Mouse (Mus musculus) forebrain, embryonic 11.5 days (tissue): ENCODE measurements around the gene Tbx19. TPM values are rescaled to one million over a fixed set of nuclear protein-coding genes. Genes with fewer than 3 reads are reported as not detected.

Experiments used
- ATAC-seq: fragments of 200-750 bp; cut with Nextera tagmentation; replicated peaks from 2 replicates; pipeline ENCODE4 v1.8.0; 2017; ENCODE audit warnings: moderate TSS enrichment; ENCODE audit not compliant: low FRiP score
- DNase-seq: peaks from one replicate; pipeline ENCODE4 v3.0.0-alpha.2; 2017; ENCODE audit warnings: low spot score
- H3K27ac ChIP-seq: fragments of 300-500 bp; sonication (generic); 2 replicates; pipeline ENCODE4 v1.5.1; 2014; ENCODE audit warnings: low read depth, low read length
- H3K27me3 ChIP-seq: fragments of 300-500 bp; sonication (generic); 2 replicates; pipeline ENCODE4 v1.6.1; 2014; ENCODE audit warnings: mild to moderate bottlenecking, low read length, mixed read lengths; ENCODE audit not compliant: control insufficient read depth, insufficient read depth
- H3K36me3 ChIP-seq: fragments of 300-500 bp; sonication (generic); 2 replicates; pipeline ENCODE4 v1.6.1; 2014; ENCODE audit warnings: mild to moderate bottlenecking, low read length, moderate library complexity, mixed read lengths; ENCODE audit not compliant: control insufficient read depth, insufficient read depth
- H3K4me1 ChIP-seq: fragments of 300-500 bp; sonication (generic); replicated peaks from 2 replicates; pipeline ENCODE4 v1.6.1; 2014; ENCODE audit warnings: low read length, mixed read lengths; ENCODE audit not compliant: control insufficient read depth, insufficient read depth
- H3K4me2 ChIP-seq: fragments of 300-500 bp; sonication (generic); 2 replicates; pipeline ENCODE4 v1.6.1; 2014; ENCODE audit warnings: low read depth, mild to moderate bottlenecking, low read length, moderate library complexity, mixed read lengths; ENCODE audit not compliant: severe bottlenecking
- H3K4me3 ChIP-seq: fragments of 300-500 bp; sonication (generic); 2 replicates; pipeline ENCODE4 v1.5.1; 2014; ENCODE audit warnings: low read depth, low read length
- H3K9ac ChIP-seq: fragments of 300-500 bp; sonication (generic); 2 replicates; pipeline ENCODE4 v1.6.1; 2014; ENCODE audit warnings: low read length
- H3K9me3 ChIP-seq: fragments of 300-500 bp; sonication (generic); 2 replicates; pipeline ENCODE4 v1.6.1; 2016; ENCODE audit warnings: low read length, mixed read lengths; ENCODE audit not compliant: control insufficient read depth
- WGBS: fragments of 180-500 bp; shearing (Covaris S2); extraction: QIAGEN DNeasy Blood & Tissue Kit; methylation state at CpG from one replicate; pipeline ENCODE4 v1.1.7; 2014; 5-methylcytosine and 5-hydroxymethylcytosine counted together
- polyA plus RNA-seq: library from polyadenylated mRNA; unstranded; fragments of >200 nt; fragmentation: Nextera tagmentation; extraction: Ambion mirVana; gene quantifications from 2 replicates; pipeline ENCODE4 v1.2.1, GENCODE M21; 2014

Gene Tbx19
- polyA plus RNA-seq, 1 experiment from 2014 or later = not detected

- no peak overlapping the region for H3K4me3 ChIP-seq
- H3K36me3 ChIP-seq = no peaks in the 10 kb centered on the region
- H3K4me1 ChIP-seq = no peaks in the 10 kb centered on the region
- no peak overlapping the region for H3K9ac ChIP-seq
- no peak overlapping the region for H3K4me2 ChIP-seq
- DNase-seq (no peak), ATAC-seq (no peak)
- no peaks in the 10 kb centered on the region for H3K9me3 ChIP-seq
- no peak overlapping the region for H3K27ac ChIP-seq
- H3K27me3 ChIP-seq = no peaks in the 10 kb centered on the region
- 57% methylated on average over 6 of the region's 9 CpGs for WGBS
Observed at GRCm38 (mm10) chr1:165174059-165174616, 13.6 kb upstream of the Tbx19 start.

GRCm38 (mm10) chr1:165171277-165171676 is 10.7 kb upstream of the Tbx19 start:
- H3K4me2 ChIP-seq = no peak overlapping the region
- no peaks in the 10 kb centered on the region for H3K9me3 ChIP-seq
- H3K9ac ChIP-seq = no peak overlapping the region
- WGBS = 84% methylated on average over 7 of the region's 8 CpGs
- H3K27ac ChIP-seq = no peak overlapping the region
- no peak overlapping the region for H3K4me3 ChIP-seq
- peak; percentile 32 for DNase-seq
- no peak for ATAC-seq
- H3K4me1 ChIP-seq = no peaks in the 10 kb centered on the region
- H3K27me3 ChIP-seq = no peaks in the 10 kb centered on the region
- H3K36me3 ChIP-seq = no peaks in the 10 kb centered on the region

GRCm38 (mm10) chr1:165170157-165170556 is 9.6 kb upstream of the Tbx19 start:
- no peak for DNase-seq
- Histone ChIP-seq H3K27me3 (no peaks in the 10 kb centered on the region), H3K9me3 (no peaks in the 10 kb centered on the region), H3K4me2 (no peak overlapping the region), H3K4me1 (no peaks in the 10 kb centered on the region), H3K27ac (no peak overlapping the region), H3K9ac (no peak overlapping the region), H3K36me3 (no peaks in the 10 kb centered on the region), H3K4me3 (no peak overlapping the region)
- 85% methylated on average over 5 of the region's 5 CpGs for WGBS
- no peak for ATAC-seq

GRCm38 (mm10) chr1:165169462-165169861 is 8.9 kb upstream of the Tbx19 start:
- ATAC-seq = no peak
- DNase-seq = peak; percentile 9
- Histone ChIP-seq H3K27me3 (no peaks in the 10 kb centered on the region), H3K9ac (no peak overlapping the region), H3K4me2 (no peak overlapping the region), H3K4me1 (no peaks in the 10 kb centered on the region), H3K4me3 (no peak overlapping the region), H3K9me3 (no peaks in the 10 kb centered on the region), H3K36me3 (no peaks in the 10 kb centered on the region), H3K27ac (no peak overlapping the region)
- WGBS = 89% methylated on average over 3 of the region's 3 CpGs

GRCm38 (mm10) chr1:165164920-165165319 is 4.3 kb upstream of the Tbx19 start:
- Histone ChIP-seq H3K4me1 (no peaks in the 10 kb centered on the region), H3K9me3 (no peaks in the 10 kb centered on the region), H3K4me3 (no peak overlapping the region), H3K4me2 (no peak overlapping the region), H3K9ac (no peak overlapping the region), H3K27me3 (no peaks in the 10 kb centered on the region), H3K27ac (no peak overlapping the region), H3K36me3 (no peaks in the 10 kb centered on the region)
- ATAC-seq (no peak), DNase-seq (peak; percentile 19)
- 63% methylated on average over 6 of the region's 6 CpGs for WGBS

GRCm38 (mm10) chr1:165158841-165159240 is 1.7 kb downstream of the Tbx19 start:
- no peaks in the 10 kb centered on the region for H3K27me3 ChIP-seq
- H3K27ac ChIP-seq = no peak overlapping the region
- H3K36me3 ChIP-seq = no peaks in the 10 kb centered on the region
- ATAC-seq (no peak), DNase-seq (peak; percentile 20)
- H3K9ac ChIP-seq = no peak overlapping the region
- H3K4me2 ChIP-seq = no peak overlapping the region
- no peaks in the 10 kb centered on the region for H3K4me1 ChIP-seq
- no peak overlapping the region for H3K4me3 ChIP-seq
- WGBS = 81% methylated on average over 10 of the region's 10 CpGs
- H3K9me3 ChIP-seq = no peaks in the 10 kb centered on the region

GRCm38 (mm10) chr1:165154162-165154561 is 6.4 kb downstream of the Tbx19 start:
- no peaks in the 10 kb centered on the region for H3K9me3 ChIP-seq
- ATAC-seq (no peak), DNase-seq (no peak)
- no peak overlapping the region for H3K4me3 ChIP-seq
- H3K36me3 ChIP-seq = no peaks in the 10 kb centered on the region
- H3K27me3 ChIP-seq = no peaks in the 10 kb centered on the region
- no peak overlapping the region for H3K9ac ChIP-seq
- no peak overlapping the region for H3K4me2 ChIP-seq
- WGBS = 90% methylated on average over 4 of the region's 4 CpGs
- no peaks in the 10 kb centered on the region for H3K4me1 ChIP-seq
- no peak overlapping the region for H3K27ac ChIP-seq

GRCm38 (mm10) chr1:165151216-165151615 is 9.4 kb downstream of the Tbx19 start:
- Histone ChIP-seq H3K27me3 (no peaks in the 10 kb centered on the region), H3K9ac (no peak overlapping the region), H3K4me3 (no peak overlapping the region), H3K36me3 (no peaks in the 10 kb centered on the region), H3K4me2 (no peak overlapping the region), H3K27ac (no peak overlapping the region), H3K4me1 (no peaks in the 10 kb centered on the region), H3K9me3 (no peaks in the 10 kb centered on the region)
- DNase-seq = no peak
- no peak for ATAC-seq
- 83% methylated on average over 8 of the region's 8 CpGs for WGBS

GRCm38 (mm10) chr1:165142343-165142916 is 18.1 kb downstream of the Tbx19 start:
- no peaks in the 10 kb centered on the region for H3K27me3 ChIP-seq
- no peak overlapping the region for H3K4me2 ChIP-seq
- no peak overlapping the region for H3K4me3 ChIP-seq
- no peaks in the 10 kb centered on the region for H3K36me3 ChIP-seq
- H3K9ac ChIP-seq = no peak overlapping the region
- 89% methylated on average over 12 of the region's 12 CpGs for WGBS
- H3K27ac ChIP-seq = no peak overlapping the region
- H3K9me3 ChIP-seq = no peaks in the 10 kb centered on the region
- DNase-seq (no peak), ATAC-seq (no peak)
- H3K4me1 ChIP-seq = no peaks in the 10 kb centered on the region
